Mouse (Mus musculus) c-Kit-positive CD71-positive TER-119-negative erythroid progenitor cells, embryonic 14.5 days (primary cell): ENCODE data around the gene Errfi1.
"Not testable (repeated sequence)": the region's sequence is repeated elsewhere in the genome, so short reads cannot be mapped to it uniquely, and the experiment has no call there.

Experiments used
- DNase-seq: peaks from one replicate; pipeline ENCODE4 v3.0.0-alpha.2; 2013; ENCODE audit warnings: low read depth

Gene Errfi1

DNA sequence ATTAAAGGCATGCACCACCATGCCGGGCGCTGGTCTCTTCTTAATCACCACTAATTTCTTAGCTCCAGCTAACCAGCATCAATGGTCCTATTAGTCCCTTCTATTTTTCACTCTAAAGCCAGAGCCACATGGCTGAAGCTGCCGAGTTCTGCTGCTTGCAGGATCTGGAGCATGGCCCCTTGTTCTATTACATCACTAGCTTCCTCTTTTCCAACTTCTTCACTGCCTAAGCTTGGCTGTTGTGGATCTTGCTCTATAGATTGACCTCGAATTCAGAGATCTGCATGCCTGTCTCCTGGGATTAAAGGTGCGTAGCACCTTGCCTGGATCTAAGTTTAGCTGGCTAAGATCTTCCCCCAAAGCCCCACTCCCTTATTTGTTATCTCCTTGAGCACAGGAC is 28.9 kb downstream of the Errfi1 start:
- DNase-seq, result no peak

DNA sequence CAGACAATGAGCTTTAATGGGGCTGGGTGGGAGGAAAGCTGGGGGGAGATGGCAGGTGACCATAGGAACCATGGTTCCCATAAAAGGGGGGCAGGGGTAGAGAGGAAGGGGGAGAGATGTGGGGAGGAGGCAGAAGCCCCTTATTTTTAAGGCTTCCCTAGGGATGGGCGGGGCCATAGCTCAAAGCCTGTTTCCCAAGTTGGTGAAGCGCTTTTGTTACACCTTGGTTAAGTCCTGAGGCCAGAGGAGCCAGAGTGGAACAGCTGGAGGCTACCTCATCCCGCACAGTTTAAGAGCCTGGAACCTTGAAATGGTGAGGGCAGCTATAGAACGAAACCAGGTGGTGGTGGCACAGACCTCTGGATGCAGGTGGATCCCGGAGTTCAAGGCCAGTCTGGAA is 34.2 kb downstream of the Errfi1 start:
- DNase-seq, result no peak

DNA sequence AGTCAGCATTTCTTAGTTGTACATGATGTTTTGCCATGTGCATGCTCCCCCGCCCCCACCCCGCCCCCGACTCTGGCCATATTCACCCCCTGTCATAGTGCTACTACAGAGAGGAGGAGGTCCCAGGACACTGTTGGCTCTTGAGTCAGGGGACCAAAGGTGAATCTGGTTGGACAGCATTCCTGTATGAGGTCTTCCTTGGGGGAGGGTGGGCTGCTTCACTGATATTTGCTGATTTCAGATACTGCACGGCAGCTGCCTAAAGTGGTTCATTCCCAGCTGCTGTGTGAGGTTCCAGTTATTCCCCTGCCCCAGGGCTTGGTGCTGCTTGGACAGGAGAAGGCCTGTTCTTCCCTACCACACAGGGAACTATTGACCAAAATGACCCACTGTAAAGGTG is 34.8 kb downstream of the Errfi1 start:
- no peak for DNase-seq

DNA sequence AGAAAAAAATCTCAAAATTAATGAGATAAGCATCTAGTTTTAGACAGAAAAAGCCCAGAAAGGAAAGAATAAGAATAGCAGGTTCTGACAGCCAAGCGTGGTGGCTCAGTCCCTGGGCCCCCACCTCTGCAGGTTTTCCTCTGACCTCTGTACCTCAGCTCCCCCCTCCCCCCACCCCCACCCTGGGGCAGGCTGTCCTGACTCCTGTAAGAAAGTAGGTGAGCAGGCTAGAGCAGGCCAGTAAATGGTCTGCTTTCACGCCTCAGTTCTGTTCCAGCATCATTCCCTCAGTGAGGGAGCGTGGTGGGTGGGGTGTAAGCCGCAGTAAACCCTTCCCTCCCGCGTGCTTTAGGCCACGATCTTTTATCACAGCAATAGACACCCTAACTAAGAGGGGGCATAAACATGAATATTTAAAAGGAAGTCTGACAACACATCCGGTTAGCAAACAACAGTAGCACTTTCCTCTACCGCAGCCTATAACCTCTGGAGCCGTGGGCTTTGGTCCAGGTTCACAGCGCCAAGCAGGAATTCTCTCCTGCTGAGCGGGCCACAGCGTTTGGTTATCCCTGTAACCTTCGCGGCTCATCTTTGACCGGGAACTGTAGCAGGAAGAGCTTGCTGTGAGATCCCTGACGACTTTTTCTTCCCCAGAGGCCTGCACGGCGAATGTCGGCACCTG is 35.7 kb downstream of the Errfi1 start:
- no peak for DNase-seq

DNA sequence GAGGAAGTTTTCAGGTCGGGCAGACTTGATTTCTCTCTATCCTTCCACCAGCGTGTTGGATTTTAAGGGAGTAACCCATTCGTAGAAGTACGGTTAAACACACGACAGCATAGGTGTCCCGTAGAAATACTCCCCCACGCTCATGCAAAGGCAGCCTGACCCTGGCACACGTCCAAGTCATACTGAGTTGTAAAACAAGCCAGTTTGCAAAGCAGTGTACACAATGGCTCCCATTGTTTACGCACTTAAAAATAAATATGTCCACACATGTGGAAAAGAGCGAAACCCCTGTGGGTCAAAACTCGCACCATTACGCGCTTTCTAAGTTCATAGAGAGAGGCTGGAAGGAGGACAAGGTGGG is 36.2 kb downstream of the Errfi1 start:
- no peak for DNase-seq

DNA sequence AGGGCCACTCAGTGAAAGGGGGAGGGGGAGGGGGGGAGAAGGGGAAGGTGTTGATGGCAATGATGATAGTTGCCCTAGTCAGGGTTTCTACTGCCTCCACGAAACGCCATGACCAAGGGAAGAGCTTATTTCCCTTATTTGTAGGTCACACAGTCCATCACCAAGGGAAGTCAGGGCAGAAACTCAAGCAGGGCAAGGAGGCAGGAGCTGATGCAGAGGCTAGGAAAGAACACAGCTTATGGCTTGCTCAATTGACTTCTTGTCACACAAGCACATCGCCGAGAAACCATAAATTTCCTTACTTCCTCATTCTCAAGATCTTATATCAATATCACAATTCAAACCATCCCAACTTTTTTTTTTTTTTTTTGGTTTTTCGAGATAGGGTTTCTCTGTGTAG is 37.6 kb downstream of the Errfi1 start:
- no peak for DNase-seq

DNA sequence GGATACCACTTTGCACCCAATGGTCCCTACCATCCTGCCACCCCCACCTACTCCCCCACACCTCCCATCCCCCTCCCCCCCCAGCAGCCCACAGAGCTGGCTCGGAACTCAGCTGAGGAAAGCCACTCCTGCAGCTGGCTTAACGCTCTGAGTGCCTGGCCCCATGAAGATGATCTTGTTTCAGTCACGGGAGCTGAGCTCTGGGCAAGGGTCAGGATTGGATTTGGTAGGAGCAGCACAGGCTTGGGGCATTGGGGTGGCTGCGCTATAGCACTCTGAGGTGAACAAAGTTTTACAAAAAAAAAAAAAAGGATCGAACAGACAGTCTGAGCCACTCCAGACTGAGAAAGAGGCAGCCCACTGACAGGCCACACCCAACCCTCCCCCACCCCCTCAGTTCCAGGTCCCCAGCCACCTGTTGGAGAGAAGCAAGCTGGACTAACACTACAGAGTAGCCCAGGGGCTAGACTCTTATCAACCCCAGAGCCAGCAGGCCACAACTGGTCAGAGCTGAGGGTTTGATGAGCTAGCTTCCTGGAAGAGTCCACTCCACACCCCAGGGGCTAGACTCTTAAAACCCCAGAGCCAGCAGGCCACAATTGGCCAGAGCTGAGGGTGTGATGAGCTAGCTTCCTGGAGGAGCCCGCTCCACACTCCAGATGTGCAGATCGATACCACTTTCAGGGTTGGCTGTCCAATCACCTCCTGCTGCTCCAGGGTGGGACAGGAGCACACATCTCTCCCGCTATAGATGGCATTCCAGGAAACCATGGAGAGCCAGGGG is 41.2 kb downstream of the Errfi1 start:
- DNase-seq, result no peak

DNA sequence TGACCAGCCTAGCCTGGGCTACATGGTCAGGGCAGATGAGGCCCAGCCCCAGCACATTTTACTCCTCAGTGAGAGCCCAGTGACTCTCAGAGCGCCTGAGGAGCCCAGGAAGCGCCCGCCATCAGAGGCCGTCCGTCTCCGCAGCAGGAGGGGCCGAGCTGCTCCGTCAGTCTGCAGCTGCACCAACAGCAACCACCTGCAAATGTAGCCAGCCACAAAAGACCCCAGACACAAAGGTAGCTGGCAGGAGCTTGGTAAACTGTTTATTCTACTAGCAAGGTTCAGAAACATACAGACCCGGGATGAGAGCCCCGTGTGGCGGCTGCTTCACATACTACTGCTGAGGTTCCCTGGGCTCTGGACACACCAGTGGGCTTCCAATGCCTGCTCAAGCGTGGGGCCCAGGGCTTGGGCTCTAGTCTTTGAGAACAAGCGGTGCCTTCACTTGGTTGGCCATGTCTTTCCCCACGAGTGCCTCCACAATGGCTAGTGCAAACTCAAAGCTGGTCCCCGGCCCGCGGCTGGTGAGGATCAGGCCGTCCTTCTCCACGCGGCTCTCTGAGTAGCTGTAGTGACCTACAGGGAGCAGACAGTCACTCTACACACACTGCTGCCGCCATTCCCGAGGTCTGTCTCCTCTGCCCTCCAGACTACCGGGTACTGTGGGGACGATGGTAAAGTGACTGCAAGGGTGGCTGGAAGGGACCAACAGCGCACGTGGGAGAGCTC is 43.3 kb downstream of the Errfi1 start:
- no peak for DNase-seq

DNA sequence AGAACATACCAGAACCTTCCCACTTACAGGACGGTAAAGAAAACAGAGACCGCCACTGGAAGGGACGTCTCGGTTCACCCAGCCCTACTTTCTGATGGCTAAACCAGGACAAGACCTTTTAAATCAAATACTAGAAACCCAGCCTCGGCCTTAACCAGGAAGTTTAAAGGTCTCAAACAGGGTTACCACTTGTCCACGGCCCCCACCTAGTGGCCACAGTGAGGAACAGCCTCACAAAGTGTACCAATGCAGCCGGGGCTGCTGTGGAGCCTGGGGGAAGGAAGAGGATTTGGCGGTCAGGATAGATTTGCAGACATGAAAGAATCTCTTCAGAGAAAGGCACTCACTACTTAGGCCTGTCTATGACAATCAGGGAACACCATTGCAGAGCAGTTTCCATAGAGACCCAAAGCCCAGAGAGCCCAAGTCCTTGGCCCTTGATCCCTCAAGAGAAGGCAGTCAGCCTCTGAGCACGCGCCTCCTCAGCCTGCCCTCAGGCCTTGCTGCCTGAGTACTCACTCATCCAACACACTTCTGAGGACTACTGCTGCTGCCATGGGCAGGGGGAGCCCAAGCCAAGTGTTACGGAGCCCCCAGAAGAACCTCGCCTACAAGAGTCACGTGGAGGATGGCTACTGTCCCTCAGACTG is 45.1 kb downstream of the Errfi1 start:
- DNase-seq, result peak; percentile 59

DNA sequence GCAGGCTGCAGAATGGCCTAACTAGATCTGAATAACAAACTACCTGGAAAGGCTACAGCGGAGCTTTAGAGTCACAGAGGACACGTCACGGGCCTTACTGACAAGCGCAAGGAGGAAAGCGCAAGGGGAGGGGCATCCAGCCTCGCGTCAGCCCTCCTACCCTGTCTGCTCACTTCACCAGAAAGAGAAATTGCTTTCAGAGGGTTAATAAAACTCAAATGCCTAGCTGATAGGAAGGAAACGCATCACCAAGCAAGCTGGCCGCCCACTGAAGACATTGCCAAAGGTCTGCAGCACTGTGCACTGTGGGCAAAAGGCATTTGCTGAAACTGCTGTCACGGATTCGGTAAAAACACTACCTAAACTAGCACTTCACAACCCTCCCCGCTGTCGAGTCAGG is 46.8 kb downstream of the Errfi1 start:
- DNase-seq, result no peak

DNA sequence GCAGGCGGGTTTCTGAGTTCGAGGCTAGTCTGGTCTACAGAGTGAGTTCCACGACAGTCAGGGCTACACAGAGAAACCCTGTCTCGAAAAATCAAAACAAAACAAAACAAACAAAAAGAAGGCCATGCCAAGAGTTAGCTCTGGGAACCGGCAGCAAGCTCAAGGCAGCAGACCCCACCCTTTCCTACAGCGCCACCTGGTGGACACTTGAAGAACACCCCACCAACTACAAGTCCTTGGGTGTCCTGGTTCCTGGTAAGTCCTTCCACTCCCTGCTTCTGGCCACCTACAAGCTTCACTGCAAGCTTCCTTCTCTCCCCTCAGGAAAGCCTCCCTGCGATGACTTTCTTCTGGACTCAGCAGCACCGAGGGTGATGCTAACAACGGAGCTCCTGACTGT is 47.9 kb downstream of the Errfi1 start:
- DNase-seq, result peak; percentile 70

DNA sequence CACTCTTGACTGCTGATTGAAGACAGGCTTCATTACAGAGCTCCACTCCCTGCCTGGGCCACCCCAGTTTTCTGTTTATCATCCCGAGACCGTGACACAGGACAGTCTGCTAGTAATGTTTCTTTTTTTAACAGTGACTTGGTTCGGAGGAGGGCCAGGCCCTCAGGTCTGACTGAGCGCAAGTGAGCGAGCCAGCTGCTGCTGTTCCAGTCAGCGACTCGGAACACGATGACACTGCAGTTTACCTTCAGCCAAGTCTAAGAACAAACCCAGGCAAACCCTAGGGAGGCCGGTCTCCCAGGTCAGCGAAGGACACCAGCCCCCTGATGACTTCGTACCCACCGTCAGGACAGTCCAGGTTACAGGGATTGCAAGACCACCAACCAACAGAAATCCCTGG is 48.3 kb downstream of the Errfi1 start:
- no peak for DNase-seq

DNA sequence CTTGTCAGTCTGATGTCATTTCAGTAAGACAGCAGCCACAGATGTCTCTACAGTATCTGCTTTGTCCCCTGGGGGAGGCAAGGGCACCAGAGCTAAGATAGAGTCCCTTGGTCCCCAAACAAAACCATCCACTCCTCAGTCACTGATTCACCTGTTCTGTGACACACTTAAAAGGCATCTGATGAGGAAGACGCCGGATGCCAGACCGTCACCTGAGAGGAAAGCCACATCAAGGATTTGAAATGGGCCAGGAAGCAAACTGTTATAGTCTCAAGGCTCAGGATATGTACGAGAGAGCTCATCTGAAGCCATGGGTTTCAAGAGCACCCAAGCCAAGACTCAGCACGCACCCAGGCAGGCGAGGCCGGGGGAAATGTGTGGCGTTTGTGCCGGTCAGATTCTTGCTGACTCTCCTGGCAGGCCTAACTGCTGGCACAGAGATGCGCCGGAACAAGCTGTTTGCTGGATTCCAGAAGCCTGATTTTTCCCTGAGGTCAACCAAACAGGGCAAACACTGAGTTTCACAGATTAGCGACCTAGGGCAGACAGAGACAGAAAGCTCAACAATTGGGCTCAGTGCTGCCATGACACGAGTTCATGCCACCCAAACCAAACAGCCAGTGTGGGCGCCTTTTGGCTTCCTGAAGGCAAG is 49.5 kb downstream of the Errfi1 start:
- no peak for DNase-seq

DNA sequence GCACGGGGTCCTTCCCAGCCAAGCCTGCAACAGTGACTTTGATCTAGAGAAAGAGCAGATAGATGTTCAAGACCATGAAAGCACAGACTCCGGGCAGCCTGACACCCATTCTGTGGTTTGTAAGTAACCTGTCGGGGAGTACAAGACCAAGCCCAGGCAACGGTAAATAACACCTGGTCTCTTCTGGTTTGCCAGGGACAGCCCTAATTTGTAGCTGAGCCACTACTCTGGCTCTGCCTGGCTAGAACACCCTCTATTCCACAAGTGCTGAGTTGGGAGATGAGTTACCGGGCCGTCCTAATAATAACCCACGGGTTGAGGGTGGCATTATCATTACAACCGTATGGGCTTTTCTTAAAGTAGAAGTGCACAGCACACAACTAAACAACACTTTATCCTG is 53.4 kb downstream of the Errfi1 start:
- DNase-seq, result no peak

DNA sequence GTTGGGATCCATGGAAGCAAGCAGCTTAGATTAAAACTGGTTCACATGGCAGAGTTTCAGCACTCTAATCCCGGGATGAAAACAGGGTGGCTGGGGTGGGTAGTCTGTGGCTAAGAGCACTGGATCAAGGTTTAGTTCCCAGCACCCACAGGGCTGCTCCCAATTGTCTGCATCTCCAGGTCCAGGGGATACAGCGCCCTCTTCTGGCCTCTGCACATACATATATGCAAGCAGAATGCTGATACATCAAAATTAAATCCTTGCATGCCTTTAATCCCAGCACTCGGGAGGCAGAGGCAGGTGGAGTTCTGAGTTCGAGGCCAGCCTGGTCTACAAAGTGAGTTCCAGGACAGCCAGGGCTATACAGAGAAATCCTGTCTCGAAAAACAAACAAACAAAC is 54.8 kb downstream of the Errfi1 start:
- DNase-seq, result not testable (repeated sequence)

DNA sequence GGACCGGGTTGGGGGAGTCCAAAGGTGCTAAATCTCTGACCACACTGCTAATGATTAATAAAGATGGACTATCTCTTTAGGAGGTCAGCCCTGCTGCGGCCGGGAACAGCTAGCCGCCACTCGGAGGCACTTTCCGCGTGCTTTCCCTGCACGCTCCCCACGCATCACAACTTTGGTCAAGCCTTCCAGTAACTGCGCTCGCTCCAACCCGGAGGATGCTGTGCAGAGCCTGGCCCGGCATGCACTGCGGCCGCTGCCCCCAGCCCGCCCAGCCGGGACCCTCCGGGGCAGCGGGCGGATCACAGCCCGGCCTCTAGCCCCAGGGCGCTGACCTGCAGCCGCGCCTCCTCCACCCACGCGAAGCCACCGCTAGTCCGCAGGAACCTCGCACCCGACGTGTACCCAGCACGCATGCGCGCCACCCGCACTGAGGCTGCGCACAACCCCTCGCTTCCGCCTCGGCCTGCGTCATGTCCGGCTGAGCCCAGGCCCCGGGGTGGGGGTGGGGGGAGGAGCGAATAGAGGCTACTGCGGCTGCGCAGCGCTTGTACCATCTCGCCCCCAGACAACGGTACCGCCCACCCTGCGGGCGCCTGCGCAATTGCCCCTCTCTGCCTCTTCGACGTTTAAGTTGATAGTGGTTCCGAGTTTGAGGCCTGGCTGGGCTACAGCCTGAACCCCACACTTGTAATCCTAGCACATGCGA is 55.9 kb downstream of the Errfi1 start:
- peak; percentile 92 for DNase-seq

DNA sequence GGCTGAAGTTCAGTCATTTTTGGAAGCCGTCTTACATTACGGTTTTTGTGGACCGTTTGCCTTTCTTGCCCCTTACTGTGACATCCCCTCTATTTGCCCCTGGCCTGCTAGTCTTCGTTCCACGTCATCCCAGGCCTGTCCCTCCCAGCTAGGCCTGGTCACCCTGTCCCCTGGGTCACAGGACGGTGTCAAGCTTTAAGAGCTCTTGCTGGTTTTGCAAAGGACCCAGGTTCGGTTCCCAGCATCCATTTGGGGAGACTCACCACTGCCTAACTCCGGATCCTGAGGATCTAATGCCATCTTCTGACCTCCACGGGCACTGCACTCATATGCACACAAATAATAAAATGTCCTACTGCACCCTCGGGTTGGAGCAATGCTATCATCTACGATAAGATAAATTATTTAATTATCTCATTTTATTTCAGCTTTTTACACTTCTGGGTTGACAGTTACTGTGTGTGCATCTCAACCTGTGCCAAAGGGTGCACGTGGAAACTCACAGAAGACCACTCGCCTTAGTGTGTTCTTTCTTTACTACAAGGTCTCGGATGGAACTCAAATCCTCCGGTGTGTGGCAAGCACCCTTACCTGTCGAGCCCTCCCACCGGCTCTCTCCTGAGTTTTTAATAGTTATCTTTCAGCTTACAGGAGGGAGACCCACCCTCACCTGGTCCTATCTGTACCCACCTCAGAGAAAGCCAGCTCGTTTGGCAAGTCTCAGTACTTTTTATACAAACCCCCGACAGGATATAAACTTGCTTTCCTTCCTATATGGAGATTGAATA is 56.6 kb downstream of the Errfi1 start:
- no peak for DNase-seq

DNA sequence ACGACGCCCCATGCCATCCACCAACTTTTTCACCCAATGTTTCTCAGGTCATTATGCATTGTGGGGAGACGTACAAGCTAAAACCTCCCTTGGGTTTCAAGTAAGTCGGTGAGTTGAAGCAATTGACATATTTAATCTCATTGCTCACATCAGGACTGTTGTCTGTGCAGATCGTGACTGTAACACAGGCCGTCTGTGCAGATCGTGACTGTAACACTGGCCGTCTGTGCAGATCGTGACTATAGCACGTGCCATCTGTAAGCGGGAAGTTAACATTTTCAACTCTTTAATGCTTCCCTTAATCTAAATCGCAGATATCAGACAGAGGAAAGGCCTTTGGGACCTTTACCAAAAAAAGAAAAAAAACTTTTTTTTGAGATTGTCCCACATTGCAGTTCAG is 60.0 kb downstream of the Errfi1 start:
- DNase-seq, result no peak

DNA sequence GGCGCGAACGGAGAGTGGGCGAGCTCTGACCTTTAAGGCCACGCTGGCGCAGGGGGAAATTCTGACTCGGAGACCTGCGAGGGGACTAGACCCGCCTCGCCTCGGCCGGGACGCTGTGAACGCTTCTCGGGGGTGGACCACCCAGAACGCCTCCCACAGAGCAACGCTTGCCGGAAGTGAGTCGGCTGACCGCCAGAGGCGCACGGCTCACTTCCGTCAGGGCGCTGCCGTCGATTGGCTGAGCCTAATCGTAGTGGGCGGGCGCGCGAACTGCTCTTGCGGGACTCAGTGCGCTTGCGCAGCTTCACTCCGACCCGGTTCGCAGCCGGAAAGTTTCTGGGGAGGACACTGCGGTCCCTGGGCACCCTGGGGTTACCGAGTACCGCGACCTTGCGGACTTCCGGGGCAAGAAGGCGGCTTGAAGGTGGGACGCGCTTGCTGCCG is 60.6 kb downstream of the Errfi1 start, which contains the start of the genes Park7 and Tnfrsf9:
Gene Park7 (minus strand): TSS at position 148 of the 444 bp plus-strand sequence.
Gene Tnfrsf9 (plus strand): TSS at position 273 of the 444 bp plus-strand sequence.
- peak; percentile 91 for DNase-seq

DNA sequence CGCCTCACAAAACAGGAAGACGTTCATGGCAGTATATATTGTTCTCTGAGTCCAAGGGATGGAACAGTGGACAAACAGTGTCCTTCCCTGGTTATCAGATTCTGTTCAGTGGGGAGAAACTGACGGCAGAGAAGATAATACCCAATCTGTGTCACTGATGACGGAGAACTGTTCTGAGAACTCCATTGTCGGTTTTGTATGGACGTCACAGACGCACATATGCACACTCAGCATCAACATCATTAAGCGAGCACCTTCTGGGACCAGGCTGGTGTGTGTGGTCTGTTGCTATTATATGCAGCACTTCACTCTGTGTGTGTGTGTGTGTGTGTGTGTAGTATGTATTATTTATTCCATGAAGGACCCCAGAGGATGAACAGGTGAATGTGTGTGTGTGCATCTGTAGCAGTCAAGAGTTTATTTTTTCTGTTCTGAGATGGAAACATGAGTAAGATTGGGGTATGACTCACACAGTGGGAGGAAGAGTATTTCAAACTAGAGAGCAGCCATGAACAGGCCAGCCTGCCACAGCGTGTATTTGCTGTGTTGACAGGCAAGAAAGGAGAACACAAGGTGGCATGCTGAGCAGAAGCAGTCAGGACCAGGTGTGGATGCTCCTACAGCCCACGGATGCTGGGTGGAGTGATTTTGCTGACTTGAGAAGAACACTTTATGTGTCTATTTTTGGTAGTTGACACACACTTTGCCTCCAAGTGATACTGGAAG is 61.6 kb downstream of the Errfi1 start:
- DNase-seq, result no peak
